Mouse (Mus musculus): ENCODE results near the gene Gpx5.

GRCm38 (mm10) chr13:21267541-21267940 is 25.0 kb downstream of the Gpx5 start:
- TF ChIP-seq POLR2A (IDR thresholded peaks at IDR 0.05; ENCODE audit: low read depth, low read length) (no peak), CTCF (conservative IDR thresholded peaks at IDR 0.05; ENCODE audit: insufficient read depth, insufficient read length, low read depth, low read length) (no peak)

All from kidney, adult 2 months (tissue).